8 mouse cellular contexts compared by ENCODE assay signal in the genomic region with DNA sequence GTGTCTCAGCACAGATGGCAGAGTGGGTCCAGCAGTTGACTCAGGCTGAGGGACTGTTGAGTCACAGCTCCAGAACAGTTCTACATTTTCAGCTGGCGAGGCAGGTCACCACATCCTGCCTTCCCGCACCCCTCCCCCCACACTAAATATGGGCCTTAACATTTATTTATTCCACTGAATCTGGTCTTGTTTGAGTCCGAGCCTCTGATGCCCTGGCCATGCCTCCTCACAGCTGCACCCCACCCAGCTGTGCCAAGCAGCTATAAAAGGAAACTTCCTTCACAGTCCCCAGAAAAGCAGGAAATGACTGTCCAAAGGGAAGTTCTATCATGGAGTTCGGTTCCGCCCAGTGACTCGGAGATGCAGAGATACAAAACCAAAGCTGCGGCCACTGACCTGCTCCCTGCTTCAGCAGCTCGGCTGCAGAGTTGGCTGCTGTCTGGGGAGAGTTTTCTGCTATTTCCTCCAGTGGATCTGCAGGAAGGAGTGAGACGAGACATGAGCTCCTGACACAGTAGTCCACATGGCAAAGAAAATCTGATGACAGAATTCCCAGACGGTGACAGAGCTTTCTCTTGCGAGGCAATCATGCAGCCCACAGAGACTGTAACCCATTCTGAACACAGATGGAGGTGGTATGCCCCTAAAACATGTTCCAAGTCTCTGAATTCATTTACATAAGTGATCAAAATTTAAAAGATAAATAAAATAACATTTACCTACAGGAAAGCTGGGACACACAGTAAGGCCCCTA.
DNase-seq lines count a peak whose midpoint lies in the region; ATAC-seq and TF ChIP-seq lines count a peak whose summit lies in the region.

No protein-coding gene starts in this region.

- no peaks in the 10 kb centered on the region for H3K79me2 ChIP-seq in heart, adult 2 months (replicated peaks; ENCODE audit: control insufficient read depth, insufficient read depth, low read length)

- DNase-seq in frontal cortex, postnatal 14 days (ENCODE audit: low spot score in 2 of 2) = no peak
- peak; percentile 46 for DNase-seq in A20 (ENCODE audit: low read depth, low spot score)
- peak; percentile 45 to 60 for DNase-seq in heart, adult 2 months
- peak; percentile 58 to 67 for DNase-seq in kidney, postnatal 36 days
- DNase-seq in MN1 (ENCODE audit: low spot score) = no peak
- DNase-seq in left cerebral cortex, postnatal 4 days = no peak
- no peak for DNase-seq in embryo, embryonic 10 days (ENCODE audit: low spot score)

- no peak for TF ChIP-seq POLR2A in heart, adult 2 months (IDR thresholded peaks at IDR 0.05; ENCODE audit: insufficient read depth, low read depth, low read length)

- TF ChIP-seq CTCF in heart, adult 2 months (IDR thresholded peaks at IDR 0.05) = no peak

- intact Hi-C loops in heart, adult 2 months (cut with DNase I) = no loop called here
- intact Hi-C loops in left cerebral cortex, postnatal 4 days (cut with DNase I) = no loop called here

- no peak for TF ChIP-seq EP300 in heart, adult 2 months (IDR thresholded peaks at IDR 0.05; ENCODE audit: insufficient read depth, low read depth, low read length)

- H3K4me3 ChIP-seq in heart, adult 2 months = peak overlapping the region; percentile 13; the same call in 1 of the 2 replicates

- H3K4me1 ChIP-seq in heart, adult 2 months (ENCODE audit: control insufficient read depth, insufficient read depth, low read length) = peaks cover 3% of the 10 kb centered on the region

- peak; percentile 36; the same call in 1 of the 2 replicates for ATAC-seq in frontal cortex, adult (ENCODE audit: low TSS enrichment)

- 36% methylated on average over 11 of the region's 11 CpGs for WGBS in heart, adult 2 months

- H3K27ac ChIP-seq in heart, adult 2 months = peak overlapping the region; percentile 33

- no peak overlapping the region for H3K9ac ChIP-seq in heart, adult 2 months (ENCODE audit: low read depth, low read length)

- H3K27me3 ChIP-seq in heart, adult 2 months (ENCODE audit: control insufficient read depth, insufficient read depth, low read length) = no peaks in the 10 kb centered on the region

- peaks cover 9% of the 10 kb centered on the region for H3K36me3 ChIP-seq in heart, adult 2 months (ENCODE audit: control insufficient read depth, insufficient read depth, low read length)

Comparison
In these comparisons a context has a peak if more than half of its experiments do, and no peak if none do; other contexts are left out.
1. DNase-seq: peak in A20 (single experiment), heart, adult 2 months (2 of 2) and kidney, postnatal 36 days (2 of 2); none in frontal cortex, postnatal 14 days (0 of 2), MN1 (single experiment), left cerebral cortex, postnatal 4 days (single experiment) and embryo, embryonic 10 days (single experiment).